Mouse (Mus musculus) embryonic facial prominence, embryonic 14.5 days (tissue): ENCODE measurements around the gene Tpst2. TPM values are rescaled to one million over a fixed set of nuclear protein-coding genes. Genes with fewer than 3 reads are reported as not detected.

Experiments used
- ATAC-seq: fragments of 200-750 bp; cut with Nextera tagmentation; 2 replicates; pipeline ENCODE4 v1.8.0; 2017; ENCODE audit warnings: low read depth, moderate number of reproducible peaks, moderate TSS enrichment
- DNase-seq: peaks from one replicate; pipeline ENCODE4 v3.0.0-alpha.2; 2015; ENCODE audit warnings: low spot score
- H3K27ac ChIP-seq: fragments of 300-500 bp; sonication (generic); replicated peaks from 2 replicates; pipeline ENCODE4 v1.5.1; 2014; ENCODE audit warnings: low read depth, mild to moderate bottlenecking, low read length, moderate library complexity
- H3K27me3 ChIP-seq: fragments of 300-500 bp; sonication (generic); replicated peaks from 2 replicates; pipeline ENCODE4 v1.6.1; 2014; ENCODE audit warnings: low read length; ENCODE audit not compliant: control insufficient read depth, insufficient read depth
- H3K36me3 ChIP-seq: fragments of 300-500 bp; sonication (generic); 2 replicates; pipeline ENCODE4 v1.6.1; 2014; ENCODE audit warnings: low read length, mixed read lengths; ENCODE audit not compliant: control insufficient read depth, insufficient read depth
- H3K4me1 ChIP-seq: fragments of 300-500 bp; sonication (generic); 2 replicates; pipeline ENCODE4 v1.6.1; 2014; ENCODE audit warnings: antibody characterized with exemption, low read length; ENCODE audit not compliant: control insufficient read depth, insufficient read depth
- H3K4me2 ChIP-seq: fragments of 300-500 bp; sonication (generic); 2 replicates; pipeline ENCODE4 v1.6.1; 2014; ENCODE audit warnings: low read depth, mild to moderate bottlenecking, low read length, moderate library complexity, mixed read lengths
- H3K4me3 ChIP-seq: fragments of 300-500 bp; sonication (generic); 2 replicates; pipeline ENCODE4 v1.5.1; 2014; ENCODE audit warnings: low read depth, mild to moderate bottlenecking, low read length
- H3K9ac ChIP-seq: fragments of 300-500 bp; sonication (generic); 2 replicates; pipeline ENCODE4 v1.6.1; 2014; ENCODE audit warnings: low read depth, mild to moderate bottlenecking, low read length, moderate library complexity, mixed read lengths
- H3K9me3 ChIP-seq: fragments of 300-500 bp; sonication (generic); 2 replicates; pipeline ENCODE4 v1.6.1; 2016; ENCODE audit warnings: low read length; ENCODE audit not compliant: control insufficient read depth
- WGBS: fragments of 180-500 bp; shearing (Covaris S2); extraction: QIAGEN DNeasy Blood & Tissue Kit; methylation state at CpG from one replicate; pipeline ENCODE4 v1.1.7; 2014; 5-methylcytosine and 5-hydroxymethylcytosine counted together
- polyA plus RNA-seq: library from polyadenylated mRNA; unstranded; fragments of >200 nt; fragmentation: Nextera tagmentation; extraction: Ambion mirVana; gene quantifications from 2 replicates; pipeline ENCODE4 v1.2.1, GENCODE M21; 2014

The Tpst2 gene
- polyA plus RNA-seq, 1 experiment from 2014 or later, result 46.9 TPM

DNA sequence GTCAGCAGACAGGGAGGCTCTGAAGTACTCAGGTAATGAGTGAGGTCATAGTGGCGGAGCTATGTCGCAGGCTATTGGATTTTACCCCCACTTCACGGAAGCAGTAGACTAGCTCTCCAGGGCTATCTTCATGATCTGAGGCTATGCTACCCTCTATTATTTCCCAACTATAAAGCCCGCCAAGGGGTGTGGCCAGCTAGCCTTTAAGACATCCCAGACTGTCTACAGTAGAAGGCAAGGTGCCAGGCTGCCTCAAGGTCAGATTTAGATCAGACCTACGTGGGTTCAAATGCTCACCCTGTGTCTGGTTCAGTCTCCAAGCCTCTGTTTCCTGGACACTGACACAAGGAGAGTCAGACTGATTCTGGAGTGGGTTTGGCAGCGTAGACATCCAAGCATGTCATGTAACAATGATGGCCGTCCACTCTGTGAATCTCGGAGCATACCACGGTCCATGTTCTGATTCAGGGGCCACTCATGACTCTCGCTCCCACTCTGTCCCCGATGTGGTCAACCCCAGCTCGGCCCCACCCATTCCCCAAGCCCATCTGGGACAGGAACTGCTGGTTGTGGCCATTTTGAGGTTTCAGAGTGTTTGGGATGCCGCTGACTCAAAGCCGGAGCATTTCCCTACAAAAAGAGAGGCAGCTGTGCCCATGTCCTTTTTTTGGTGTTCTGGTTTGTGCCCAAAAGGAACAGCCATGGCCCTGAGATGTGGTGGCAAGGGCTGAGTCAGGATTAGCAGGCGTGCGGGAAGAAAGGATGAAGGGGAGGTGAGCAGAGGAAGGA, 16.4 kb upstream of the Tpst2 start:
- H3K9me3 ChIP-seq, result no peaks in the 10 kb centered on the region
- no peak overlapping the region for H3K4me2 ChIP-seq
- WGBS, result 90% methylated on average over 16 of the region's 16 CpGs
- H3K36me3 ChIP-seq, result no peaks in the 10 kb centered on the region
- no peak overlapping the region for H3K27ac ChIP-seq
- H3K4me3 ChIP-seq, result no peak overlapping the region
- H3K4me1 ChIP-seq, result peaks cover 4% of the 10 kb centered on the region; the same call in 1 of the 2 replicates
- no peak for ATAC-seq
- H3K9ac ChIP-seq, result no peak overlapping the region
- no peaks in the 10 kb centered on the region for H3K27me3 ChIP-seq
- DNase-seq, result no peak

DNA sequence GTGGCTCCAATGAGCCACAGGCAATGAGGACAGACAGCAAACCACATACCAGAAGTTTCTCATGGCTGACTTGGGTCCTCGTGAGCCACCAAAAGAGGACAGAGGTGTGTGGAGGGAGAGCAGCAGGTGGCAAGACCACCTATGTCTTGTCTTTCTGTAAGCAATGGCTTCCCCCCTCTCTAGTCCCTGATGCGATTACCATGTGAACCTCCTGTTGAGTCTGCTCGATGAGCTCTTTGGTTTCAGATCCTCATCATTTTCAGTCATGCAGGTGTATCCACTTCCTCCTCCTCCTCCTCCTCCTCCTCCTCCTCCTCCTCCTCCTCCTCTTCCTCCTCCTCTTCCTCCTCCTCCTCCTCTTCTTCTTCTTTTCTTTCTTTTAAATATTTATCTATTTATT, 15.7 kb upstream of the Tpst2 start:
- WGBS, result 93% methylated on average over 3 of the region's 3 CpGs
- H3K9me3 ChIP-seq, result no peaks in the 10 kb centered on the region
- no peak overlapping the region for H3K4me2 ChIP-seq
- peaks cover 4% of the 10 kb centered on the region; the same call in 1 of the 2 replicates for H3K4me1 ChIP-seq
- no peaks in the 10 kb centered on the region for H3K27me3 ChIP-seq
- H3K27ac ChIP-seq, result no peak overlapping the region
- no peaks in the 10 kb centered on the region for H3K36me3 ChIP-seq
- H3K4me3 ChIP-seq, result no peak overlapping the region
- no peak for ATAC-seq
- DNase-seq, result no peak
- no peak overlapping the region for H3K9ac ChIP-seq

DNA sequence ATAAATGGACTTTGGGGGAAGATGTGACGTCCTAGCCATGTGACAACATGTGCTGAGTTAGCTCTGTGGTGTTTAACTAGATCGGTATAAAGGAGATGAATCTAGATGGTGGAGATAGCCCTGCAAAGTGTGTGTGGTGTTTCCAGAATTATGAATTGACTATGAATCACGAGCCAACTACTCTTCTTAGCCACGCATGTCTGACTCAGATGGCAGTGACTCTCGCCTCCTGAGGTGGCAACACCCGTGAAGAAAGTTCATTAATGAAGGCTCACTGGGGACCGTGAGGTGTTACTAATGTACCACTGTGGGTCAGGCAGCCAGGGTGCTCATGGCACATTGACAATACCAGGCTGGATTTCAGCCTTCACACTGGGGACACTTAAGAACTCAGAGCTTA, 12.4 kb upstream of the Tpst2 start:
- H3K27me3 ChIP-seq, result peaks cover 10% of the 10 kb centered on the region
- no peak overlapping the region for H3K9ac ChIP-seq
- no peak for DNase-seq
- 81% methylated on average over 7 of the region's 7 CpGs for WGBS
- H3K9me3 ChIP-seq, result no peaks in the 10 kb centered on the region
- no peak overlapping the region for H3K4me3 ChIP-seq
- H3K27ac ChIP-seq, result no peak overlapping the region
- no peak overlapping the region for H3K4me2 ChIP-seq
- H3K36me3 ChIP-seq, result no peaks in the 10 kb centered on the region
- no peaks in the 10 kb centered on the region for H3K4me1 ChIP-seq
- ATAC-seq, result no peak

DNA sequence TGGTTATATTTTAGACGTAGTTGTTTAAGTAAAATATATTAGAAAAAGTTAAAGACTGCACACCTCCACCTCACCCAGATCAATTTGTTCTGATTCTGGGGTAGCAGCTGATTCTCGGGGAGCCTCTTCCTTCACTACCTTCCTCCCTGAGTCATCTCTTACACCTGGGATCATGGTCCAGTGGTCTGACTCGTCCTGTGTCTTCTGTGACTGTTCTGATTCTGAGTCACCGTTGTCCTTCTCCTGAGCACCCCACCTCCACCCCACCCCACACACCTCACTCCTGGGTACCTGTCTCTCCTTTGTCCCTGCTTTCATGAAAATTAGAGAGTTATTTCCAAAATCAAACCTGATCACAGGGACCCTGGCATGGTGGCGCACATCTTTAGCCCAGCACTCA, 11.4 kb upstream of the Tpst2 start:
- Histone ChIP-seq H3K27me3 (peaks cover 12% of the 10 kb centered on the region), H3K36me3 (no peaks in the 10 kb centered on the region), H3K9me3 (no peaks in the 10 kb centered on the region), H3K4me2 (peak overlapping the region; percentile 29; the same call in 1 of the 2 replicates), H3K9ac (0 out of 2 replicates have a peak overlapping the region, but pooled peaks have one; percentile 9), H3K4me3 (no peak overlapping the region), H3K27ac (no peak overlapping the region), H3K4me1 (no peaks in the 10 kb centered on the region)
- 82% methylated on average over 5 of the region's 5 CpGs for WGBS
- DNase-seq (no peak), ATAC-seq (no peak)

DNA sequence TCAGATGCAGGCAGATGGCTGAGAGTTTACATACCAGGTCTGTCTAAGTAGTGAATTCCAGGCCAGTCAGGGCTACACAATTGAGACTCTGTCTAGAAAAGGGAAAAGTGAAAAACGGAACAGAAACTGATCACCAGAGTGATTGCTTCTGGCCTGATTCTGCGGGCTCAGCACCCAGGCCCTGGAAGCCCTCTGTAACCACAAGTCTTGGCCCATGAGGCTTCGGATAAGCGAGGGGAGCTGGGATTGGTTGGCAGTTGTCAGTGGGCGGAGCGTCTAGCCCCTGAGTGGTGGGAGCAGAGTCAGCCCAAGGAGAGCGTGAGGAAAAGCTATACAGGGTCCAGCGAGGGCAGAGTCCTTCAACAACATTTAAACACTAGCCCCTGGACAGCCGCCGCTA, 11.0 kb upstream of the Tpst2 start:
- 6% methylated on average over 10 of the region's 10 CpGs for WGBS
- Histone ChIP-seq H3K9me3 (no peaks in the 10 kb centered on the region), H3K4me3 (no peak overlapping the region), H3K4me2 (peak overlapping the region; percentile 29), H3K36me3 (no peaks in the 10 kb centered on the region), H3K4me1 (no peaks in the 10 kb centered on the region), H3K9ac (peak overlapping the region; percentile 9; the same call in 1 of the 2 replicates), H3K27me3 (peaks cover 12% of the 10 kb centered on the region), H3K27ac (no peak overlapping the region)
- DNase-seq (peak; percentile 58), ATAC-seq (peak; percentile 88)

GRCm38 (mm10) chr5:112266011-112266777, 10.3 kb upstream of the Tpst2 start:
- DNase-seq (no peak), ATAC-seq (peak; percentile 30; the same call in 1 of the 2 replicates)
- WGBS, result 58% methylated on average over 9 of the region's 9 CpGs
- no peak overlapping the region for H3K4me3 ChIP-seq
- H3K9ac ChIP-seq, result peak overlapping the region; percentile 9; the same call in 1 of the 2 replicates
- peaks cover 12% of the 10 kb centered on the region for H3K27me3 ChIP-seq
- H3K27ac ChIP-seq, result no peak overlapping the region
- H3K9me3 ChIP-seq, result no peaks in the 10 kb centered on the region
- H3K4me2 ChIP-seq, result peak overlapping the region; percentile 29; the same call in 1 of the 2 replicates
- no peaks in the 10 kb centered on the region for H3K36me3 ChIP-seq
- no peaks in the 10 kb centered on the region for H3K4me1 ChIP-seq

- DNase-seq (no peak), ATAC-seq (no peak)
- 58% methylated on average over 24 of the region's 24 CpGs for WGBS
- Histone ChIP-seq H3K4me1 (peaks cover 6% of the 10 kb centered on the region; the same call in 1 of the 2 replicates), H3K4me2 (no peak overlapping the region), H3K9ac (no peak overlapping the region), H3K27me3 (peaks cover 12% of the 10 kb centered on the region), H3K4me3 (no peak overlapping the region), H3K27ac (no peak overlapping the region), H3K9me3 (no peaks in the 10 kb centered on the region), H3K36me3 (no peaks in the 10 kb centered on the region)
Measured at GRCm38 (mm10) chr5:112270764-112271541, 5.5 kb upstream of the Tpst2 start.

DNA sequence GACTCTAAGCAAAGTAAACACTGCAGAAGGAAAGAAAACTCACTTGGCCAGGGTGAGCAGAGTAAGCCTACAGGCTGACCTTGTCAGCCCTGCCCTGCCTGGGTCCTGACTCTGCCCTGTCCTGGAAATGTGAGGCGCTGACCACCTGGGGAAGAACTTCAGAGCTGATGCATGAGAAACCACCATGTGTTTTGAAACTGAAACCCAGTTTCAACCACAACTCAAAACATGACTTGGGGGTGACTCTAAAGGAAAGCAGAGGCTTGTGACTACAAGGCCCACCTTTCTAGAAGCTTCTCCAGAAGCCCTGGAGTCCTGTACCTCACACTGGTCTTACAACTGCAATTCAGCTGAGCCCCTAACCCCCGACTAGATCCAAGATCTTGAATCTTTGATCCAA, 3.6 kb upstream of the Tpst2 start:
- H3K4me2 ChIP-seq, result no peak overlapping the region
- no peak overlapping the region for H3K27ac ChIP-seq
- DNase-seq (no peak), ATAC-seq (no peak)
- H3K36me3 ChIP-seq, result no peaks in the 10 kb centered on the region
- H3K4me3 ChIP-seq, result no peak overlapping the region
- H3K9ac ChIP-seq, result no peak overlapping the region
- 77% methylated on average over 2 of the region's 2 CpGs for WGBS
- H3K9me3 ChIP-seq, result no peaks in the 10 kb centered on the region
- H3K27me3 ChIP-seq, result peaks cover 6% of the 10 kb centered on the region
- peaks cover 9% of the 10 kb centered on the region for H3K4me1 ChIP-seq
